Comparison of ENCODE assay signal across 8 mouse cellular contexts in the genomic region with DNA sequence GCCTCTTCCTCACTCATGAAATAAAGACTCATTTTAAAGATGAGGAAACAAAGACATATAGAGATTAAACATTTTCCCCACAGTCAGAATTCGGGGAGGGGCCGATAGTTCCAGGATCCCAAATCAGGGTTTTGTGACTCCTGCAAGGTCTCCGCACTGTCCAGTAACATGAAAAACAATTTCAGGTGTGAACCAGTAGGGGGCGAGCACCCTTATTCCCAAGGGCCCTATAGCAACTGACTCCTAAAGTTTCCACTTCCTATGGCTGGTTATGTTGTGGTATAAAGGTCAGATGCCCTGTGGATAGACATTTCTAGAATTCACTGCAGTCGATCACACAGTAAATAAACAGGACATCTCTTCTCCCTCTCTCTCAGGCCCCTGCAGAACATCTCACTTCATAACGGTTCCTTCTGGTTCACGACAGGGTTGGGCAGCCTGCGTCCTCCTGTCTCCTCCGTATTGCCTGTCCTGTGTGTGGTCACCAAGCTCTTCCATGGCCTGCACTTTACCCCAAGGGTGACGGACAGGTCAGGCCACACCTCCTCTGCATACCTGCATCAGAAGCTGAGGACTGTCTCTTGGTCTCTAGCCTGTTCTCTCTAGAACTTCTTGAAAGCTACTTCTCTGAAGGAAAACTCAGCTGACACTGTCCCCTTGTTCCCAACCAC. TPM values are rescaled to one million over a fixed set of nuclear protein-coding genes. Genes with fewer than 3 reads are reported as not detected.
A peak's percentile ranks its signal among the peaks of the same experiment; 100 is the strongest.
DNase-seq lines count a peak whose midpoint lies in the region; ATAC-seq and TF ChIP-seq lines count a peak whose summit lies in the region.

No protein-coding gene starts in this region.

- peak; percentile 84 for TF ChIP-seq CTCF in layer of hippocampus, adult 2 months (conservative IDR thresholded peaks at IDR 0.05)
- TF ChIP-seq CTCF in Patski (IDR thresholded peaks at IDR 0.05) = peak; percentile 66

- no peak overlapping the region for H3K27ac ChIP-seq in layer of hippocampus, adult 2 months

- POLR2A ChIA-PET in Patski (lab: Charles Lee) = no interaction called here

- H3K4me3 ChIP-seq in layer of hippocampus, adult 2 months = no peak overlapping the region

- H3K27me3 ChIP-seq in Patski = no peaks in the 10 kb centered on the region

- in situ Hi-C loops in Patski (cut with MboI; ENCODE audit: low pct_unique_long_range_greater_than_20kb) = no loop called here

- no peak for ATAC-seq in Patski
- peak; percentile 76 for ATAC-seq in megakaryocyte progenitor cell, adult 5-6 weeks (replicated peaks; ENCODE audit: poor library complexity)

- CTCF ChIA-PET in Patski (lab: Charles Lee) = interaction anchor here (0.8 to 1.5 kb wide), 3 partner anchors 13 to 72 kb away, joined by 3 to 4 read pairs (median 3); no protein-coding TSS in a partner anchor

- DNase-seq in layer of hippocampus, adult 2 months (ENCODE audit: low spot score in 2 of 2) = no peak
- DNase-seq in layer of hippocampus, postnatal 14 days (ENCODE audit: low spot score in 2 of 2) = no peak
- DNase-seq in Patski (ENCODE audit: low read depth, low spot score) (no peak), MN1 (ENCODE audit: low spot score) (no peak)
- peak; percentile 51 for DNase-seq in induced T-regulatory cell, adult 2 months (ENCODE audit: low read depth)
- no peak for DNase-seq in right cerebral cortex, postnatal 10 days (ENCODE audit: low spot score in 2 of 2)
- DNase-seq in heart, postnatal 4 days = no peak

RNA-seq across cellular contexts. Expression of a gene that starts 19.3 kb away (rescaled TPM):
- 1 to 10 TPM; 6.6 to 6.9 TPM for total RNA-seq in layer of hippocampus, adult 2 months (2021)
- total RNA-seq in layer of hippocampus, postnatal 14 days (2021) = 1 to 10 TPM; 6.1 to 6.4 TPM
- polyA plus RNA-seq in Patski (2021) = 35.4 TPM
- 5.2 and 7.4 TPM in 2 replicates for total RNA-seq in megakaryocyte progenitor cell, adult 5-6 weeks (2015)
- total RNA-seq in megakaryocyte progenitor cell, adult 5-6 weeks (2017) = 8.4 and 8.5 TPM in 2 replicates
- 10 to 100 TPM; 15.6 to 20.6 TPM for total RNA-seq in heart, postnatal 4 days (2021)
